Mouse (Mus musculus) stomach, embryonic 15.5 days (tissue): ENCODE measurements around the gene Elobl. TPM values are rescaled to one million over a fixed set of nuclear protein-coding genes. Genes with fewer than 3 reads are reported as not detected.
A peak's percentile ranks its signal among the peaks of the same experiment; 100 is the strongest.
"Not testable (repeated sequence)": the region's sequence is repeated elsewhere in the genome, so short reads cannot be mapped to it uniquely, and the experiment has no call there.

ENCODE experiments used
- ATAC-seq: fragments of 200-750 bp; cut with Nextera tagmentation; 2 replicates; pipeline ENCODE4 v1.8.0; 2017; ENCODE audit warnings: low read depth, moderate number of reproducible peaks, moderate TSS enrichment; ENCODE audit not compliant: insufficient read depth, low FRiP score
- H3K27ac ChIP-seq: fragments of 300-500 bp; sonication (generic); 2 replicates; pipeline ENCODE4 v1.5.1; 2015; ENCODE audit warnings: mild to moderate bottlenecking, inconsistent platforms
- H3K27me3 ChIP-seq: fragments of 300-500 bp; sonication (generic); replicated peaks from 2 replicates; pipeline ENCODE4 v1.6.1; 2015; ENCODE audit warnings: inconsistent platforms
- H3K36me3 ChIP-seq: fragments of 300-500 bp; sonication (generic); 2 replicates; pipeline ENCODE4 v1.6.1; 2015; ENCODE audit warnings: inconsistent platforms
- H3K4me1 ChIP-seq: fragments of 300-500 bp; sonication (generic); 2 replicates; pipeline ENCODE4 v1.6.1; 2015; ENCODE audit warnings: inconsistent platforms
- H3K4me2 ChIP-seq: fragments of 300-500 bp; sonication (generic); 2 replicates; pipeline ENCODE4 v1.6.1; 2015; ENCODE audit warnings: mild to moderate bottlenecking, inconsistent platforms
- H3K4me3 ChIP-seq: fragments of 300-500 bp; sonication (generic); replicated peaks from 2 replicates; pipeline ENCODE4 v1.5.1; 2015; ENCODE audit warnings: inconsistent platforms
- H3K9ac ChIP-seq: fragments of 300-500 bp; sonication (generic); 2 replicates; pipeline ENCODE4 v1.6.1; 2015; ENCODE audit warnings: inconsistent platforms
- H3K9me3 ChIP-seq: fragments of 300-500 bp; sonication (generic); 2 replicates; pipeline ENCODE4 v1.6.1; 2016; ENCODE audit warnings: inconsistent platforms
- WGBS: fragments of 180-500 bp; shearing (Covaris S2); methylation state at CpG from one replicate; pipeline ENCODE4 v1.1.7; 2015; 5-methylcytosine and 5-hydroxymethylcytosine counted together
- polyA plus RNA-seq: library from polyadenylated mRNA; unstranded; fragments of >200 nt; fragmentation: Nextera tagmentation; extraction: Ambion mirVana; gene quantifications from 2 replicates; pipeline ENCODE4 v1.2.1, GENCODE M21; 2015

The Elobl gene
- polyA plus RNA-seq, 1 experiment from 2014 or later = not detected

DNA sequence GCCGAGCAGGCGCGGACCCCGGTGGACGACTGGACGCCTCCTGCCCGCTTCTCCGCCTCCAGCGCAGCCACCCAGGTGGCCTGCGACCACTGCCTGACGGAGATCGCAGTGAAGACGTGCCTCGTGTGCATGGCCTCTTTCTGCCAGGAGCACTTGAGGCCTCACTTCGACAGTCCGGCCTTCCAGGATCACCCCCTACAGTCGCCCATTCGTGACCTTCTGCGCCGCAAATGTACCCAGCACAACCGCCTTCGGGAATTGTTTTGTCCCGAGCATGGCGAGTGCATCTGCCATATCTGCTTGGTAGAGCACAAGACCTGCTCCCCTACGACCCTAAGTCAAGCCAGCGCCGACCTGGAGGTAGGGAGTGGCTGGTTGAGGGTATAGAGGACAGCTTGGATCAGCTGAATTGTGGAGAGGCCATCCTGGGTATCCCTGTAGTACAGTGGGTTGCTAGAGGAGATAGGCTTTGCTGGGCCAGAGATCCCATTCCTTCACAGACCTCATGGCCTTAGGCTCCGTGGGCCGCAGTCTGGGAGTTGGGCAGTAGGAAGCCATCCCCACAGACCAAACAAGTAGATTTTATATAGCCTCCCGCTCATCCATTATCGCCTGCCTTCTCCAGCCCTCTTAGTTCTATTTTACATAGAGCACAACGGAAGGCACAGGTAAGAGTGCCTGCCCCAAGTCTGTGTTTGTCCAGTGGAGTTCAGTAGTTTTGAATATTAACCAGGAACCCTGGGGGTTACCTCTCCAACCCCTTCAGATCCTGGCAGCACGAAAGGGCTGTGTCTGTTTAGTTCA, 33.2 kb upstream of the Elobl start:
- H3K27ac ChIP-seq = peak overlapping the region; percentile 64
- H3K4me2 ChIP-seq = peak overlapping the region; percentile 81
- peak; percentile 21 for ATAC-seq
- peak overlapping the region; percentile 47 for H3K9ac ChIP-seq
- H3K4me1 ChIP-seq = peaks cover 14% of the 10 kb centered on the region
- H3K9me3 ChIP-seq = no peaks in the 10 kb centered on the region
- no peaks in the 10 kb centered on the region for H3K27me3 ChIP-seq
- WGBS = 17% methylated on average over 33 of the region's 33 CpGs
- peak overlapping the region; percentile 58 for H3K4me3 ChIP-seq
- H3K36me3 ChIP-seq = no peaks in the 10 kb centered on the region

GRCm38 (mm10) chr11:88998974-88999722, 32.4 kb upstream of the Elobl start, which contains the start of gene Trim25:
Gene Trim25, plus strand, starts transcription at chr11:88999376.
- Histone ChIP-seq H3K4me3 (peak within 1 kb of the TSS; percentile 58), H3K27ac (peak within 1 kb of the TSS; percentile 64), H3K4me2 (peak within 1 kb of the TSS; percentile 81), H3K9me3 (no peaks in the 10 kb centered on the region), H3K27me3 (no peaks in the 10 kb centered on the region), H3K9ac (peak within 1 kb of the TSS; percentile 47), H3K36me3 (no peaks in the 10 kb centered on the region), H3K4me1 (peaks cover 14% of the 10 kb centered on the region)
- WGBS = 3% methylated on average over 48 of the region's 48 CpGs
- peak; percentile 93 for ATAC-seq

GRCm38 (mm10) chr11:88998406-88998805, 31.7 kb upstream of the Elobl start:
- Histone ChIP-seq H3K36me3 (no peaks in the 10 kb centered on the region), H3K27ac (no peak overlapping the region), H3K9me3 (no peaks in the 10 kb centered on the region), H3K4me2 (peak overlapping the region; percentile 81), H3K4me1 (peaks cover 9% of the 10 kb centered on the region; the same call in 1 of the 2 replicates), H3K9ac (no peak overlapping the region), H3K27me3 (no peaks in the 10 kb centered on the region), H3K4me3 (no peak overlapping the region)
- ATAC-seq = no peak
- WGBS = 17% methylated on average over 2 of the region's 3 CpGs

- 84% methylated on average over 5 of the region's 5 CpGs for WGBS
- not testable (repeated sequence) for H3K9me3 ChIP-seq, H3K4me3 ChIP-seq, H3K4me2 ChIP-seq, H3K4me1 ChIP-seq, H3K36me3 ChIP-seq, H3K9ac ChIP-seq, ATAC-seq, H3K27me3 ChIP-seq
- H3K27ac ChIP-seq = 0 out of 2 replicates have a peak overlapping the region, but pooled peaks have one; percentile 54
Observed at GRCm38 (mm10) chr11:88997343-88997742, 30.6 kb upstream of the Elobl start.

- no peak overlapping the region for H3K4me3 ChIP-seq
- H3K4me1 ChIP-seq = peaks cover 8% of the 10 kb centered on the region; the same call in 1 of the 2 replicates
- 47% methylated on average over 7 of the region's 7 CpGs for WGBS
- H3K9me3 ChIP-seq = no peaks in the 10 kb centered on the region
- no peak overlapping the region for H3K9ac ChIP-seq
- no peaks in the 10 kb centered on the region for H3K27me3 ChIP-seq
- no peak for ATAC-seq
- peak overlapping the region; percentile 54 for H3K27ac ChIP-seq
- H3K36me3 ChIP-seq = no peaks in the 10 kb centered on the region
- no peak overlapping the region for H3K4me2 ChIP-seq
Observed at GRCm38 (mm10) chr11:88996427-88996826, 29.7 kb upstream of the Elobl start.

- Histone ChIP-seq H3K4me2 (no peak overlapping the region), H3K27ac (no peak overlapping the region), H3K9ac (no peak overlapping the region), H3K4me1 (peaks cover 4% of the 10 kb centered on the region; the same call in 1 of the 2 replicates), H3K4me3 (no peak overlapping the region), H3K36me3 (peaks cover 6% of the 10 kb centered on the region; the same call in 1 of the 2 replicates), H3K27me3 (no peaks in the 10 kb centered on the region), H3K9me3 (no peaks in the 10 kb centered on the region)
- no peak for ATAC-seq
- WGBS = 88% methylated on average over 2 of the region's 2 CpGs
Observed at GRCm38 (mm10) chr11:88995616-88996015, 28.9 kb upstream of the Elobl start.

- H3K27me3 ChIP-seq = no peaks in the 10 kb centered on the region
- H3K4me1 ChIP-seq = 0 out of 2 replicates have a peak, but pooled peaks cover 4% of the 10 kb centered on the region
- no peak for ATAC-seq
- H3K9ac ChIP-seq = no peak overlapping the region
- H3K4me2 ChIP-seq = no peak overlapping the region
- H3K36me3 ChIP-seq = peaks cover 9% of the 10 kb centered on the region; the same call in 1 of the 2 replicates
- H3K27ac ChIP-seq = no peak overlapping the region
- WGBS = 86% methylated on average over 7 of the region's 7 CpGs
- no peaks in the 10 kb centered on the region for H3K9me3 ChIP-seq
- no peak overlapping the region for H3K4me3 ChIP-seq
Observed at GRCm38 (mm10) chr11:88994492-88994891, 27.8 kb upstream of the Elobl start.

- no peak overlapping the region for H3K4me3 ChIP-seq
- 0 out of 2 replicates have a peak, but pooled peaks cover under 1% of the 10 kb centered on the region for H3K4me1 ChIP-seq
- peaks cover 9% of the 10 kb centered on the region; the same call in 1 of the 2 replicates for H3K36me3 ChIP-seq
- H3K4me2 ChIP-seq = no peak overlapping the region
- no peak overlapping the region for H3K9ac ChIP-seq
- no peaks in the 10 kb centered on the region for H3K9me3 ChIP-seq
- H3K27ac ChIP-seq = no peak overlapping the region
- H3K27me3 ChIP-seq = no peaks in the 10 kb centered on the region
- no peak for ATAC-seq
- WGBS = 20% methylated on average over 5 of the region's 5 CpGs
Observed at GRCm38 (mm10) chr11:88993625-88994024, 26.9 kb upstream of the Elobl start.

- 47% methylated on average over 7 of the region's 7 CpGs for WGBS
Observed at GRCm38 (mm10) chr11:88993186-88993585, 26.5 kb upstream of the Elobl start.

GRCm38 (mm10) chr11:88989530-88989929, 22.8 kb upstream of the Elobl start:
- Histone ChIP-seq H3K27me3 (no peaks in the 10 kb centered on the region), H3K9me3 (no peaks in the 10 kb centered on the region), H3K9ac (no peak overlapping the region), H3K4me2 (no peak overlapping the region), H3K4me1 (no peaks in the 10 kb centered on the region), H3K36me3 (peaks cover 23% of the 10 kb centered on the region), H3K4me3 (no peak overlapping the region), H3K27ac (no peak overlapping the region)
- ATAC-seq = peak; percentile 73; the same call in 1 of the 2 replicates
- WGBS = 72% methylated on average over 5 of the region's 5 CpGs

More at GRCm38 (mm10) chr11:88993186-88993585, 26.5 kb upstream of the Elobl start:
- Histone ChIP-seq H3K9ac (no peak overlapping the region), H3K4me3 (no peak overlapping the region), H3K27ac (no peak overlapping the region), H3K4me1 (no peaks in the 10 kb centered on the region), H3K36me3 (peaks cover 9% of the 10 kb centered on the region; the same call in 1 of the 2 replicates), H3K27me3 (no peaks in the 10 kb centered on the region), H3K4me2 (no peak overlapping the region), H3K9me3 (no peaks in the 10 kb centered on the region)
- no peak for ATAC-seq

- Histone ChIP-seq H3K9ac (no peak overlapping the region), H3K36me3 (peaks cover 23% of the 10 kb centered on the region), H3K9me3 (no peaks in the 10 kb centered on the region), H3K4me1 (no peaks in the 10 kb centered on the region), H3K27me3 (no peaks in the 10 kb centered on the region), H3K4me2 (no peak overlapping the region), H3K27ac (no peak overlapping the region), H3K4me3 (no peak overlapping the region)
- ATAC-seq = no peak
- 78% methylated on average over 5 of the region's 5 CpGs for WGBS
Observed at GRCm38 (mm10) chr11:88988956-88989355, 22.2 kb upstream of the Elobl start.

DNA sequence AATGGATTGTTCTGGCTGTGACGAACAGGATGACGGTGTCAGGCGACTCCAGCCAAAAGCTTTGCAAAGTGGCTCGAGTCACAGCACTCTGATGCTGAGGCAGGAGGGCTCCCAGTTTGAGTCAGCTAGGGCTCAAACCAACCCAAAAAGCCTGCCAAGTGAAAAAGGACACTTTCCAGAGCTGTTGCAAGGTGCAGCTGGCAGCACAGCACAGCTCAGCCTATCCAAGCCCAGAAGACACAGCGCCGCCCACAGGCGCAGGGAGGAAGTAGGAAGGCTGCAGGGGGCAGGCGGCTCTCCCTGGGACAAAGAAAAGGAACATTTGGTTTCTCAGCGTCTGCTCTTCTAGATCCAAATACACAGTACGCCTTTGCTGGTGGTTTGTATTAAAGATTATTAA, 19.9 kb upstream of the Elobl start:
- no peak for ATAC-seq
- Histone ChIP-seq H3K4me3 (no peak overlapping the region), H3K27ac (no peak overlapping the region), H3K4me1 (no peaks in the 10 kb centered on the region), H3K36me3 (peaks cover 23% of the 10 kb centered on the region), H3K9ac (no peak overlapping the region), H3K27me3 (no peaks in the 10 kb centered on the region), H3K9me3 (no peaks in the 10 kb centered on the region), H3K4me2 (no peak overlapping the region)
- WGBS = 82% methylated on average over 10 of the region's 10 CpGs
